Mouse (Mus musculus): ENCODE measurements around the gene Myo15. TPM values are rescaled to one million over a fixed set of nuclear protein-coding genes. Genes with fewer than 3 reads are reported as not detected.
"Not testable (repeated sequence)": the region's sequence is repeated elsewhere in the genome, so short reads cannot be mapped to it uniquely, and the experiment has no call there.

Gene Myo15
- polyA plus RNA-seq, 1 experiment: not detected

DNA sequence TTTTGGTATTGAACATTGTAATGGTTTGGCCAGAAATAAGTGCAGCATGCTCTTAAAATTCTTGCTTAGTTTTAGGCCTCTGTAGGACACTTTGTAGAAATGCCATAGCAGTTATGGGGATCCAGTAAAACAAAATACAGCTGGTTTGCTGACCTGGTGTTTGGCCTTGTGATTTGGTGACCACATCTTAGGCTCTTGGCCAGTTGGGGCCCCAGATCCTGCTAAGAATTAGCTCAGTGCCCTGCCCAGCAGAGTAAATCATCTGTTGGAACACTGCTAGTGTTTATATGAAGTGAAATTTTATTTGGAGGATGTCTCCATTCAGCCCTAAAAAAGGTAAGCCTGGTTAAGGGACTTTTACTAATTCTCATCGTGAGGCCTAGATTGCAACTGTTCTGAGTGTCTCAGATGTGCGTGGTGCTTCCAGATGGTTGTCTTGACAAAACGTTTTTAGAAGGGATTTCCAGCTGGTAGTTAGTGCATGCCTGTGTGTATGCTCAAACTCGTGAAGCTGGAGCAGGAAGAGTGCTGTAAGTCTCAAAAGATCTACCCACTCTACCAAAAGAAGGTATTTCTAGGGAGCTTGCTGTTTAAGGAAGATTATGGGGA, 71.0 kb downstream of the Myo15 start:
- TF ChIP-seq FLI1 (IDR thresholded peaks at IDR 0.05; ENCODE audit: low read length) (no peak), GATA1 (IDR thresholded peaks at IDR 0.05; ENCODE audit: borderline replicate concordance, low read length) (no peak)

DNA sequence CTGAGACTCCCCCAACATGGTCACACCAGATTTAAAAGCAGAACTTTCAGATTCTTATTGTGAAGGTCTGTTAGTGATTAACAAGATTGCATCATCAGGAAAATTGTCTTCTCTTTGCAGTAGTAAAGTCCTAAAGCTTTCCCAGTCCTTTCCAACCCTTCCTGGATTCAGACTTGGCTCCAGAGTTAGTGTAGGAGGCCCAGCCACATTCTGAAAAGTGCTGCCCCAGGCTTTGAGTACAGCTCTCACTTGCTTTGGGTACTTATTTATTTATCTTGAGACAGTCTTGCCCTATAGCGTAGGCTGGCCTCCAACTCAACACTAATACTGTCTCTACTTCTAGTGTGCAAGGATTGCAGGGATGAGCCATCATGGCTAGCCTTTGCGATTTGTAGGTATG, 71.6 kb downstream of the Myo15 start:
- peaks cover 68% of the 10 kb centered on the region for H3K4me1 ChIP-seq
- peak overlapping the region; percentile 100 for H3K4me3 ChIP-seq (replicated peaks)
- H3K27me3 ChIP-seq (replicated peaks): no peaks in the 10 kb centered on the region
- H3K9me3 ChIP-seq: no peaks in the 10 kb centered on the region
- TF ChIP-seq FLI1 (IDR thresholded peaks at IDR 0.05; ENCODE audit: low read length): no peak
- H3K36me3 ChIP-seq (replicated peaks; ENCODE audit: low read length): peaks cover 53% of the 10 kb centered on the region

More for the DNA sequence above, 71.0 kb downstream of the Myo15 start:
- peaks cover 64% of the 10 kb centered on the region for H3K4me1 ChIP-seq
- H3K27me3 ChIP-seq (replicated peaks): no peaks in the 10 kb centered on the region
- H3K9me3 ChIP-seq: no peaks in the 10 kb centered on the region
- H3K36me3 ChIP-seq (replicated peaks; ENCODE audit: low read length): peaks cover 47% of the 10 kb centered on the region
- H3K4me3 ChIP-seq (replicated peaks): peak overlapping the region; percentile 100

DNA sequence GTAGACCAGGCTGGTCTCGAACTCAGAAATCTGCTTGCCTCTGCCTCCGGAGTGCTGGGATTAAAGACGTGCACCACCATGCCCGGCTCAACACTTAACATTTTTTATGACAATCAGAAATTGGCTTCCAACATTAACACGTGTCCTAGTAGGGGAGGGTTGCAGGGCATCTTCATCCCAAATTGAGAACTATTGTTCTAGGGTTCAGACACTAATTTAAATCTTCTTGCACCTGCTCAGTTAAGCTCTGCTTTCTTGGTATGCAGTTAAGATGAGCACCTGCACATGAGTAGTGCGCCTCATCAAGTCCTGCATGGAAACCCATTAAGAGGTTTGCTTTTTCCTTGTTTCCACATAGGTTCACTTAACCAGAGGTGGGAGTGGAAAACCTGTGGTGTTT, 72.7 kb downstream of the Myo15 start:
- peaks cover 64% of the 10 kb centered on the region for H3K4me1 ChIP-seq
- peaks cover 63% of the 10 kb centered on the region for H3K36me3 ChIP-seq (replicated peaks; ENCODE audit: low read length)
- H3K9me3 ChIP-seq: no peaks in the 10 kb centered on the region
- H3K4me3 ChIP-seq (replicated peaks): peak overlapping the region; percentile 26
- TF ChIP-seq FLI1 (IDR thresholded peaks at IDR 0.05; ENCODE audit: low read length): no peak
- TF ChIP-seq GATA1 (IDR thresholded peaks at IDR 0.05; ENCODE audit: borderline replicate concordance, low read length): no peak
- no peaks in the 10 kb centered on the region for H3K27me3 ChIP-seq (replicated peaks)

DNA sequence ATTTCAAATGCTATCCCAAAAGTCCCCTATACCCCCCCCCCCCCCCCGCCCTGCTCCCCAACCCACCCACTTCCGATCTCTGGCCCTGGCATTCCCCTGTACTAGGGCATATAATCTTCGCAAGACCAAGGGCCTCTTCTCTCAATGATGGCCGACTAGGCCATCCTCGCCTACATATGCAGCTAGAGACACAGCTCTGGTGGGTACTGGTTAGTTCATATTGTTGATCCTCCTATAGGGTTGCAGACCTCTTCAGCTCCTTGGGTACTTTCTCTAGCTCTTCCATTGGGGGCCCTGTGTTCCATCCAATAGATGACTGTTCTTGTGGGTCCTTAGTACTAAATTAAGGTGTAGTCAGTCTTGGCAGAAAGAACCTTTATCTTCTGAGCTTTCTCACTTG, 74.1 kb downstream of the Myo15 start:
- Histone ChIP-seq H3K4me1 (peaks cover 69% of the 10 kb centered on the region), H3K36me3 (replicated peaks; ENCODE audit: low read length) (peaks cover 77% of the 10 kb centered on the region)
- not testable (repeated sequence) for H3K27me3 ChIP-seq (replicated peaks); H3K4me3 ChIP-seq (replicated peaks); H3K9me3 ChIP-seq

DNA sequence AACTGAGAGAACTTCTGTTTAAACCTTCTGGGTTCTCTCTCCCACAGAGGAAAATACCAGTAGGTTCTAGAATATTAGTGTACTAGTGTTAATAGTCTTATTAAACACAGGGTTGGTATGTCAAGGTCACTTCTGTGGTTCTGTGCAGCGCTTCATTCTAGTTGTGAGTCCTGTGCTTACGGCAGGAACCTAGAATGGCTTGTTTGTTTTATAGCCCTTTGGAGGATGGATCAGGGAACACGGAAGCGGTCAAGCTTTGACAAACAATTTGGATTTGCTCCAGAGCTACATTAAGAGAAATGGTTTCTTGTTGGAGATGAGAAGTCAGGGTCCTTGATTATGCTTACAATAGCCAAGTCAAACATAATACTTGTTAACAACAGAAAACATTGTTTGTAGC, 76.3 kb downstream of the Myo15 start:
- H3K27me3 ChIP-seq (replicated peaks): no peaks in the 10 kb centered on the region
- peaks cover 89% of the 10 kb centered on the region for H3K36me3 ChIP-seq (replicated peaks; ENCODE audit: low read length)
- no peak overlapping the region for H3K4me3 ChIP-seq (replicated peaks)
- TF ChIP-seq GATA1 (IDR thresholded peaks at IDR 0.05; ENCODE audit: borderline replicate concordance, low read length): no peak
- TF ChIP-seq FLI1 (IDR thresholded peaks at IDR 0.05; ENCODE audit: low read length): no peak
- no peaks in the 10 kb centered on the region for H3K9me3 ChIP-seq
- H3K4me1 ChIP-seq: peaks cover 59% of the 10 kb centered on the region

DNA sequence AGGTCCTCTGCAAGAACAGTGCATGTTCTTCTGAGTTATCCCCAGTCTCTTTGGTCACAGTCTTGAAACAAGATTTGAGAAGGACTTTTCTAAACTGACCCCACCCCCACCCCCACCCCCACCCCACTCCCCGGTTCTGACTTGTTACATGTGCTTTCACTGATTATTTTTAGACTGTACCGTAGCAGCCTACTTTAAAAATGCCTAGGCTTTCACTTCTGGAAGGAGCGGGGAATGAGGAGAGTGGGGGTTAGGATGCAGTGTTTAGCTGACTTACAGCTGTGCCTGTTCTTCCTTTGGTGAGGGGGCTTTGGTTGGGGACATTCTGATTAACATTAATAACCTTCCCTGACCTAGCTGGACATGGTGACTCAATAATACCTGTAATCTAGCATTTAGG, 79.0 kb downstream of the Myo15 start:
- peaks cover 96% of the 10 kb centered on the region for H3K36me3 ChIP-seq (replicated peaks; ENCODE audit: low read length)
- no peaks in the 10 kb centered on the region for H3K9me3 ChIP-seq
- TF ChIP-seq FLI1 (IDR thresholded peaks at IDR 0.05; ENCODE audit: low read length) (no peak), GATA1 (IDR thresholded peaks at IDR 0.05; ENCODE audit: borderline replicate concordance, low read length) (no peak)
- H3K4me3 ChIP-seq (replicated peaks): no peak overlapping the region
- H3K27me3 ChIP-seq (replicated peaks): no peaks in the 10 kb centered on the region
- peaks cover 39% of the 10 kb centered on the region for H3K4me1 ChIP-seq

DNA sequence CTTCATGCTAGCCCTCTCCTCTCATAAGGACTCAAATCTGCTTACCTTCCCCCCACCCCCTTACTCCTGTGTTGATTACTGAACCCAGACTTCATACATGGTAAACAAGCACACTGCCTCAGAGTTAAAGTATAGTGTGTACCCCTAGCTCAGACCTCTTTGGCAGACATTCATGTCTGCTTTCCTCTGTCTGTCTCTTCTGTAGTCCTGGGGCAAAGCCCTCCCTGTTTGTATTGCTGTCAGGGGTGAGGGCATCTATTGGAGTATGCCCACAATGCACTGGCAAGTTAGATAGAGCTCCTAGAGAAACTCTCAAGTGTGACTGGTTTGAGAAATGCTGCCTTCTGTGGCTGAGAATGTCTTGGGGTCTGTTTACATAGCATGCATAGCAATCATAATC, 84.0 kb downstream of the Myo15 start:
- Histone ChIP-seq H3K36me3 (replicated peaks; ENCODE audit: low read length) (peaks cover 99% of the 10 kb centered on the region), H3K4me1 (peaks cover 14% of the 10 kb centered on the region; the same call in 1 of the 2 replicates), H3K4me3 (replicated peaks) (no peak overlapping the region), H3K27me3 (replicated peaks) (no peaks in the 10 kb centered on the region), H3K9me3 (no peaks in the 10 kb centered on the region)
- TF ChIP-seq GATA1 (IDR thresholded peaks at IDR 0.05; ENCODE audit: borderline replicate concordance, low read length) (no peak), FLI1 (IDR thresholded peaks at IDR 0.05; ENCODE audit: low read length) (no peak)

DNA sequence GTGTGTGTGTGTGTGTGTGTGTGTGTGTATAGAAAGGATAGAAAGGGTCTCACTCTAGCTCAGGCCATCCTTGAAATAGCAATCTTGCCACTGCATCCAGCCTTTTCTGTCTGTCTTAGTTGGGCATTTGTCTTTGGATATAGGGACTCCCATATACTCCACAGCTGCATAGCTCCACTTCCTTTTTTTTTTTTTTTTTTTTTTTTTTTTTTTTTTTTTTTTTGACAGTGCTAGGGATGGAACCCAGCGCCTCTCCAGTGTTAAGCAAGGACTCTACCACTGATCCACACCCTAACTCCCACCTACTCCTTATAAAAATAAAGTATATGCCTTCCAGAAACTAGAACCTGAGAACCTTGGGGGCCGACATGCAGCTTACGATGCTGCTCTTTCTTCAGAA, 88.5 kb downstream of the Myo15 start:
- Histone ChIP-seq H3K4me3 (replicated peaks) (no peak overlapping the region), H3K36me3 (replicated peaks; ENCODE audit: low read length) (peaks cover 74% of the 10 kb centered on the region), H3K9me3 (no peaks in the 10 kb centered on the region), H3K27me3 (replicated peaks) (no peaks in the 10 kb centered on the region), H3K4me1 (peaks cover 16% of the 10 kb centered on the region)
- no peak for TF ChIP-seq GATA1 (IDR thresholded peaks at IDR 0.05; ENCODE audit: borderline replicate concordance, low read length)
- no peak for TF ChIP-seq FLI1 (IDR thresholded peaks at IDR 0.05; ENCODE audit: low read length)

DNA sequence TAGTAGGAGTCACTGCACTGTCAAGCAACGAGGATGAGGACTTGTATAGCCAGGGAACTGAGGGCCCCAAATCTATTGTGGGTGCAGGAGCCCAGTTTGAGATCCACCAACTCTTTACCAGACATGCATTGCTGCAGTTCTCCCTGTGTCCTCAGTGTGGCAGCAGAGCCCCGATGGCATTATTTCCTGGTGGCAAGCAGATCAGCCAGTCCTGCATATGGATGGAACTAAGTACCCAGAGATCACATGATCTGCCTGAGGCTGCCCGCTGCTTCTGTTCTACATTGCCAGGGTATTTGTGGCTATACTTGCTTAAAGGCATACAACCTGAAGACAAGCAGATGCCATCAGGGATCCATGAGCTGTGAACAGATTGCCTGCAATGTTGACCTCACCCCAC, 90.2 kb downstream of the Myo15 start:
- peaks cover 57% of the 10 kb centered on the region for H3K36me3 ChIP-seq (replicated peaks; ENCODE audit: low read length)
- H3K4me1 ChIP-seq: peaks cover 16% of the 10 kb centered on the region
- no peaks in the 10 kb centered on the region for H3K9me3 ChIP-seq
- H3K27me3 ChIP-seq (replicated peaks): no peaks in the 10 kb centered on the region
- H3K4me3 ChIP-seq (replicated peaks): peak overlapping the region; percentile 7
- TF ChIP-seq GATA1 (IDR thresholded peaks at IDR 0.05; ENCODE audit: borderline replicate concordance, low read length): no peak

DNA sequence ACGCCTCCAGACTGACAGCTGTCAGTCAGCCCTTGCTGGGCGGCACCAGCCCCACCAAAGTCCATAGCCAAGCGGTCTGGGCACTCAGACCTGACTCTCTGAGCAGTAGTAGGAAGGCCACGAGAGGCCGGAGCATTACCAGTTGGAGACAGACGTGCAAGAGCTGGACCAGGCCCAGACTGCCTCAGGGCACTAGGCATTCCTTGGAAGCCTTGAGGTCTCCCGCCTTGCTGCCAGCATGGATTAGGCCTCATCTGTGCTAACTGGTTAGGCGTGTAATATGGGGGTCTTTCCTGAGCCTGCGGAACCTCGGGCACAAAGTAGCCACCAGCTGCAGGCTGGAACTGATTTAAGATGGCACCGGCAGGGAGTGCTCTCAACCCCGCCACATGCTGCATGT, 104.9 kb downstream of the Myo15 start:
- not testable (repeated sequence) for H3K4me3 ChIP-seq (replicated peaks); H3K27me3 ChIP-seq (replicated peaks); H3K4me1 ChIP-seq; H3K36me3 ChIP-seq (replicated peaks; ENCODE audit: low read length); H3K9me3 ChIP-seq

Other genes starting within 250 kb of the Myo15 start
- 138 and 188 TPM in 2 replicates for gene Srebf1, start 246.8 kb upstream of the Myo15 start, polyA plus RNA-seq (2012; ENCODE audit: insufficient read depth, low replicate concordance)
- 9.4 and 30.4 TPM in 2 replicates for gene Tom1l2, start 116.4 kb upstream of the Myo15 start, polyA plus RNA-seq (2012; ENCODE audit: insufficient read depth, low replicate concordance)
- gene Drc3, start 116.0 kb upstream of the Myo15 start, polyA plus RNA-seq (2012; ENCODE audit: insufficient read depth, low replicate concordance): not detected in 2 replicates
- 7.1 and 18.8 TPM in 2 replicates for gene Gid4, start 52.2 kb upstream of the Myo15 start, polyA plus RNA-seq (2012; ENCODE audit: insufficient read depth, low replicate concordance)
- gene Atpaf2, start 50.9 kb upstream of the Myo15 start, polyA plus RNA-seq (2012; ENCODE audit: insufficient read depth, low replicate concordance): 19.4 and 40.7 TPM in 2 replicates
- gene Drg2, start 14.7 kb upstream of the Myo15 start, polyA plus RNA-seq (2012; ENCODE audit: insufficient read depth, low replicate concordance): 36.8 and 100 TPM in 2 replicates
- 10.9 and 18.5 TPM in 2 replicates for gene Alkbh5, start 67.0 kb downstream of the Myo15 start, polyA plus RNA-seq (2012; ENCODE audit: insufficient read depth, low replicate concordance)
- 5.0 and 7.6 TPM in 2 replicates for gene Llgl1, start 230.4 kb downstream of the Myo15 start, polyA plus RNA-seq (2012; ENCODE audit: insufficient read depth, low replicate concordance)

Measured in megakaryocyte, embryonic 14.5 days (primary cell).